Mouse (Mus musculus) limb, embryonic 14.5 days (tissue): Measurements from ENCODE around the gene Hrh1. TPM values are rescaled to one million over a fixed set of nuclear protein-coding genes. Genes with fewer than 3 reads are reported as not detected.

ENCODE experiments used
- ATAC-seq: fragments of 200-750 bp; cut with Nextera tagmentation; 2 replicates; pipeline ENCODE4 v1.8.0; 2017; ENCODE audit warnings: low read depth, moderate number of reproducible peaks, moderate TSS enrichment; ENCODE audit not compliant: low FRiP score
- DNase-seq: peaks from one replicate; pipeline ENCODE4 v3.0.0-alpha.2; 2015; ENCODE audit warnings: low spot score
- H3K27ac ChIP-seq: fragments of 300-500 bp; sonication (generic); replicated peaks from 2 replicates; pipeline ENCODE4 v1.5.1; 2014; ENCODE audit warnings: low read depth, mild to moderate bottlenecking, low read length, moderate library complexity, mixed read lengths
- H3K27me3 ChIP-seq: fragments of 300-500 bp; sonication (generic); 2 replicates; pipeline ENCODE4 v1.6.1; 2014; ENCODE audit warnings: low read length, mixed read lengths; ENCODE audit not compliant: control insufficient read depth, insufficient read depth
- H3K36me3 ChIP-seq: fragments of 300-500 bp; sonication (generic); 2 replicates; pipeline ENCODE4 v1.6.1; 2014; ENCODE audit warnings: mild to moderate bottlenecking, low read length, moderate library complexity, mixed read lengths; ENCODE audit not compliant: control insufficient read depth, insufficient read depth
- H3K4me1 ChIP-seq: fragments of 300-500 bp; sonication (generic); 2 replicates; pipeline ENCODE4 v1.6.1; 2014; ENCODE audit warnings: antibody characterized with exemption, low read length, mixed read lengths; ENCODE audit not compliant: control insufficient read depth, insufficient read depth
- H3K4me2 ChIP-seq: fragments of 300-500 bp; sonication (generic); replicated peaks from 2 replicates; pipeline ENCODE4 v1.6.1; 2014; ENCODE audit warnings: low read depth, mild to moderate bottlenecking, low read length, moderate library complexity; ENCODE audit not compliant: severe bottlenecking
- H3K4me3 ChIP-seq: fragments of 300-500 bp; sonication (generic); replicated peaks from 2 replicates; pipeline ENCODE4 v1.5.1; 2014; ENCODE audit warnings: low read length
- H3K9ac ChIP-seq: fragments of 300-500 bp; sonication (generic); 2 replicates; pipeline ENCODE4 v1.6.1; 2014; ENCODE audit warnings: mild to moderate bottlenecking, low read depth, low read length, moderate library complexity; ENCODE audit not compliant: severe bottlenecking
- H3K9me3 ChIP-seq: fragments of 300-500 bp; sonication (generic); 2 replicates; pipeline ENCODE4 v1.6.1; 2016; ENCODE audit warnings: low read length; ENCODE audit not compliant: control insufficient read depth
- POLR2A ChIP-seq: fragments of 200-500 bp; IDR thresholded peaks from 2 replicates; pipeline ENCODE4 v1.8.0; 2012; ENCODE audit warnings: inconsistent platforms, mild to moderate bottlenecking, moderate library complexity, borderline replicate concordance; ENCODE audit not compliant: insufficient read depth, insufficient read length; ENCODE audit errors: extremely low read depth
- WGBS: fragments of 180-500 bp; shearing (Covaris S2); extraction: QIAGEN DNeasy Blood & Tissue Kit; methylation state at CpG from one replicate; pipeline ENCODE4 v1.1.7; 2014; 5-methylcytosine and 5-hydroxymethylcytosine counted together
- polyA plus RNA-seq, 2 experiments: library from polyadenylated mRNA; depleted of rRNA in 1 of 2; stranded (reverse) in 1 of 2; unstranded in 1 of 2; fragments of >200 nt; fragmentation: Nextera tagmentation in 1 of 2; extraction: Ambion mirVana in 1 of 2; gene quantifications; 2 replicates each; pipeline versions ENCODE4 v1.2.1 to v1.2.3; 2012 to 2014

Gene Hrh1
- polyA plus RNA-seq, 2 experiments, result 0.11 TPM; not detected in 1

DNA sequence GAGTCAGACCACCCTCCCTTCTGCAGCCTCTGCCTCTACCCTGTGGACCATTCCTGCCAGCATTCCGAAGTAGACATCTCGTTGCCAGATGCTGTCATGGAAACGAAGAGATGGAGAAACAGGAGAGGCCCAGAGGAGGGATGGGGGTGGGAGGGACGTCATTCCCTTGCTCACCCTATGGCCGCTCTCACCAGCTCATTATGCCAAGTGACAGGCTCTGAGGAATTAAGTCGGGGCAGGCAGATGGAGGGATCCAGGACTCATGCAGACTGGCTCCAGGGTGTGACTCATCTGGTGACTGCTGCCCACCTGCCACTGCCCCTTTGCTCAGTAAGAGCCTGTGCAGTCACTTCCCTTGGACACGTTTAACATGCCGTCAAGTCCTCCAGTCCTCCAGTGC, 16.8 kb downstream of the Hrh1 start:
- H3K9ac ChIP-seq, result no peak overlapping the region
- TF ChIP-seq POLR2A, result no peak
- ATAC-seq, result no peak

DNA sequence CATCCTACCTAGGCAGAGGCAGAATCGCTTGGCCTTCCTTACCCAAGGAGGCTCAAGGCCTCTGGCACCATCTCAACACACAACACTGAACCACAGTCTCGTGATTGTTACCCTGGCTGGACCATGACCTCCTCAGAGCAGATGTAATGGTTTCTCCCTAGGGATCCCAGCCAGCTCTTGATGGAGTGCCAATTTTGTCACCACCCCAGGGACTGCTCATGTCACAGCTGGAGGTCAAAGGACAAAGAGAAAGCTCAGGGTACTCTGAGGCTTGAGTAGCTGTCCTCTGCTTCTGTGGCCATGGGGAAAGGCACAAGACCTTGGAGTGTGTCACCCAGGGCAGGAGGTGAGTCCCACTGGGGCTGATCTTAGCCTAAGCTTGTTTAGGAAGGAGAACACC, 20.3 kb downstream of the Hrh1 start:
- 50% methylated on average over 2 of the region's 2 CpGs for WGBS
- Histone ChIP-seq H3K9ac (no peak overlapping the region), H3K4me3 (no peak overlapping the region), H3K9me3 (no peaks in the 10 kb centered on the region), H3K4me1 (no peaks in the 10 kb centered on the region), H3K27me3 (no peaks in the 10 kb centered on the region), H3K36me3 (no peaks in the 10 kb centered on the region), H3K27ac (no peak overlapping the region), H3K4me2 (no peak overlapping the region)
- TF ChIP-seq POLR2A, result no peak
- ATAC-seq, result no peak
- no peak for DNase-seq

More for the DNA sequence above, 16.8 kb downstream of the Hrh1 start:
- 41% methylated on average over 8 of the region's 8 CpGs for WGBS
- Histone ChIP-seq H3K36me3 (no peaks in the 10 kb centered on the region), H3K4me1 (no peaks in the 10 kb centered on the region), H3K9me3 (no peaks in the 10 kb centered on the region), H3K4me2 (no peak overlapping the region), H3K27me3 (no peaks in the 10 kb centered on the region), H3K4me3 (no peak overlapping the region), H3K27ac (no peak overlapping the region)
- DNase-seq, result no peak

DNA sequence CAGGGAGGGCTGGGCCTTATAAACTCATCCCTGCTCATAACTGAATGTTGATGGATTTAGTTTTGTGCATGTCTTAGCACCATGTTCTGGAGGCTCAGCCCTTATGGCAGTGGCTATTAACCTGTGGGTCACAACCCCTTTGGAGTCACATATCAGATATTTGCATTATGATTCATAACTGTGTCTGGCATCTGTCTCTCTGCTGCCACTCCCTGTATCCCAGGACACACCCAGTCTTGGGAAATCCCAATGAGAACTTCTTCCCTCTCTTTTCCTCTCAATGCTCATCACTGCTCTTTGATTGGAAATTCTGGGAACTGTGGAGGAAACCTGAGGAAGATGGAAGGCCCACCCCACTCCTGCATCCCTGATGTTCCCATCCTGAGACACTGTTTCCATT, 23.3 kb downstream of the Hrh1 start:
- DNase-seq (no peak), ATAC-seq (no peak)
- Histone ChIP-seq H3K4me3 (no peak overlapping the region), H3K9me3 (no peaks in the 10 kb centered on the region), H3K27ac (no peak overlapping the region), H3K36me3 (no peaks in the 10 kb centered on the region), H3K4me2 (no peak overlapping the region), H3K4me1 (no peaks in the 10 kb centered on the region), H3K27me3 (no peaks in the 10 kb centered on the region), H3K9ac (no peak overlapping the region)
- TF ChIP-seq POLR2A, result no peak

DNA sequence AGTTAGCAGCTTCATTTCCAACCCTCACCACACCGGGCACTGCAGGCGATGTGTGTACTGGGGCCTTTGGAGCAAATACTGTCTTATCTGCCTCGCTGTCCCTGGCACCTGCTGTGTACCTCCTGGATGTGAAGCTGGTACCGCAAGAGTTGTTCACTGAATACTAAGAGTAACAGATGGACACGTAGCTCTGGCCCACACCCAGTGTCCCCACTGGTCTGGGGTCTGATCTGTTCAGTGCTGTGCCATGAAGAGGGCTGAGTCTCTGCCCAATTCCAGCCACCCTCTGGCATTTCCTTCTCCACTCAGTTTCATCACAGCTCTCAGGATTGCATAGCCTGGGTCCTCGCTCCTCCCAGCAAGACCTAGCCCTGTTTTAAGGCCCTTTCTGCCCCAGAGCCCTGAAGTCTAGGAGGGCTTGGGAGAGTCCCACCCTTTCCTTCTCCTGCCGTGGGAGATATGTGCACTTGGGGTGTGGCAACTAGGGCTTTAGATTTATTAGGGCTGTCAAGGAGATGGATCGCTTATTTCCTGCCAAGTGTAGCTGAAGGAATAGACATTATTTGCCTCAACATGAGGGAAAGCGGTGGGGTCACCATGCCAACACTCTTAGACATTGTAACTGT, 25.4 kb downstream of the Hrh1 start:
- Histone ChIP-seq H3K4me1 (no peaks in the 10 kb centered on the region), H3K9ac (no peak overlapping the region), H3K27ac (no peak overlapping the region), H3K4me2 (no peak overlapping the region), H3K36me3 (no peaks in the 10 kb centered on the region), H3K27me3 (no peaks in the 10 kb centered on the region), H3K4me3 (no peak overlapping the region), H3K9me3 (no peaks in the 10 kb centered on the region)
- TF ChIP-seq POLR2A, result no peak
- no peak for ATAC-seq
- WGBS, result 76% methylated on average over 9 of the region's 9 CpGs
- no peak for DNase-seq

DNA sequence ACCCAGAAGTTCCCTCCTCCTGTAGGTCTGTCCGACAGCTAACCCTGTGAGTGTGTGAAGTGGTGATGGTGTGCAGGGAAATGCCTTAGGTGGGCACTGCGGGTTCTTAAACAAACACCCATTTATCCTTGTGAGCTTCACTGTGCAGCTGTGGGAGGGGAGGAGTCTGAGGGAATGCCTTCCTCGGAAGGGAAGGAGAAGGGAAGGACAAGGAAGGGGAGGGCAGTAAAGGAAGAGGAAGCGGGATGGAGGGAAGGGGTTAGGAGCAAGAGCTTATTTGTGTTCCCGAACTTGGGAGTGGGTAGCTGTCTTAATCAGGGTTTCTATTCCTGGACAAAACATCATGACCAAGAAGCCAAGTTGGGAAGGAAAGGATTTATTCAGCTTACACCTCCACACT, 27.6 kb downstream of the Hrh1 start:
- no peaks in the 10 kb centered on the region for H3K9me3 ChIP-seq
- no peak for TF ChIP-seq POLR2A
- DNase-seq (no peak), ATAC-seq (no peak)
- no peak overlapping the region for H3K4me3 ChIP-seq
- no peak overlapping the region for H3K4me2 ChIP-seq
- no peak overlapping the region for H3K9ac ChIP-seq
- no peaks in the 10 kb centered on the region for H3K4me1 ChIP-seq
- 36% methylated on average over 5 of the region's 5 CpGs for WGBS
- H3K27ac ChIP-seq, result no peak overlapping the region
- no peaks in the 10 kb centered on the region for H3K27me3 ChIP-seq
- no peaks in the 10 kb centered on the region for H3K36me3 ChIP-seq

DNA sequence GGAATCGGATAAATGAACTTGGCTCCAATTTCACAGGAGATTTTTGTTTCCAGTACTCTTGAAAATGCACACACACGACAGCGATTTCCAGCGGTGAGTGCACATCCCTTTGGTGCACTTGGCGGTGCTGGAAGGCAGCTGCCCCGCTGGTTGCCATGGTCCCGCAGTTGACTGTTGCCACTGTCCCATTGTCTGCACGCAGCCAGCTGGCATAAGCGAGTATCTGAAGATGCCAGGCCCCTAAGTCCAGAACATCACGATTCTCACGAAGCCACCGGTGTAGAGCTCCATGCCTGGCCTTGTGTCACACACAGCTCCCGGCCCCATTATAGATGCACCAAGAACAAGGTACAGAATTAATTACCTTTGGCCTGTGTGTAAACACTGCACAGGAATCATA, 29.9 kb downstream of the Hrh1 start:
- Histone ChIP-seq H3K4me3 (no peak overlapping the region), H3K36me3 (no peaks in the 10 kb centered on the region), H3K4me2 (no peak overlapping the region), H3K9me3 (no peaks in the 10 kb centered on the region), H3K27me3 (no peaks in the 10 kb centered on the region), H3K9ac (no peak overlapping the region), H3K4me1 (peaks cover under 1% of the 10 kb centered on the region), H3K27ac (no peak overlapping the region)
- WGBS, result 94% methylated on average over 13 of the region's 13 CpGs
- ATAC-seq (no peak), DNase-seq (no peak)
- TF ChIP-seq POLR2A, result no peak
